Comparison of ENCODE assay signal across 8 mouse cellular contexts in genomic region chr19:11817586-11817985, GRCm38 (mm10). TPM values are rescaled to one million over a fixed set of nuclear protein-coding genes. Genes with fewer than 3 reads are reported as not detected.
DNase-seq lines count a peak whose midpoint lies in the region; ATAC-seq and TF ChIP-seq lines count a peak whose summit lies in the region.

No protein-coding gene starts in this region.

- no peak overlapping the region for H3K9ac ChIP-seq in CH12.LX (ENCODE audit: insufficient read depth, low read depth)
- H3K9ac ChIP-seq in forebrain, embryonic 14.5 days (ENCODE audit: low read length), result no peak overlapping the region

- 12% methylated on average over 5 of the region's 5 CpGs for WGBS in forebrain, embryonic 14.5 days

- peaks cover 52% of the 10 kb centered on the region for H3K27me3 ChIP-seq in CH12.LX (replicated peaks)
- peaks cover 26% of the 10 kb centered on the region for H3K27me3 ChIP-seq in forebrain, embryonic 14.5 days (replicated peaks; ENCODE audit: control insufficient read depth, insufficient read depth, low read length)

- dilution Hi-C loops in CH12.LX (cut with MboI; ENCODE audit: extremely low pct_ligation_motif_present, extremely low pct_unique_long_range_greater_than_20kb, low sequenced_read_pairs), result no loop called here

- H3K9me3 ChIP-seq in CH12.LX (replicated peaks; ENCODE audit: low read length), result no peaks in the 10 kb centered on the region
- H3K9me3 ChIP-seq in forebrain, embryonic 14.5 days (replicated peaks; ENCODE audit: control insufficient read depth, low read length), result no peaks in the 10 kb centered on the region

- intact Hi-C loops in gastrocnemius, adult 2 months (cut with DNase I), result loop anchor here (1.0 kb wide), 1 partner anchor 39 kb away; no protein-coding TSS in a partner anchor

- peak overlapping the region; percentile 83 for H3K27ac ChIP-seq in gastrocnemius, adult 2 months
- no peak overlapping the region for H3K27ac ChIP-seq in CH12.LX (ENCODE audit: insufficient read depth, low read depth)
- H3K27ac ChIP-seq in forebrain, embryonic 14.5 days (ENCODE audit: low read depth, low read length), result no peak overlapping the region

- in situ Hi-C loops in CH12.LX (cut with MboI; ENCODE audit: low pct_ligation_motif_present, low pct_unique_long_range_greater_than_20kb, low sequenced_read_pairs), result no loop called here

- no peak for TF ChIP-seq RAD21 in CH12.LX (IDR thresholded peaks at IDR 0.05; ENCODE audit: low read depth, low read length)

- H3K79me2 ChIP-seq in CH12.LX (replicated peaks; ENCODE audit: control insufficient read depth, extremely low read depth, insufficient read depth, poor library complexity, severe bottlenecking), result no peaks in the 10 kb centered on the region

- peaks cover 0 to 10% of the 10 kb centered on the region in 2 experiments; a peak in 1 of 4 replicates for H3K4me1 ChIP-seq in CH12.LX (ENCODE audit: control insufficient read depth in 1 of 2, insufficient read depth in 2 of 2)
- 0 out of 2 replicates have a peak, but pooled peaks cover 8% of the 10 kb centered on the region for H3K4me1 ChIP-seq in forebrain, embryonic 14.5 days (ENCODE audit: control insufficient read depth, insufficient read depth, low read length)

- H3K4me3 ChIP-seq in gastrocnemius, adult 2 months, result peak overlapping the region; percentile 92
- H3K4me3 ChIP-seq in CH12.LX (replicated peaks in 1 of 3; ENCODE audit: low read depth in 2 of 3, low read length in 2 of 3, poor library complexity in 1 of 3), result no peak overlapping the region
- H3K4me3 ChIP-seq in forebrain, embryonic 14.5 days (ENCODE audit: low read depth, low read length), result peak overlapping the region; percentile 66

- no peak for TF ChIP-seq EP300 in CH12.LX (IDR thresholded peaks at IDR 0.05; ENCODE audit: low read length)

- ATAC-seq in forebrain, embryonic 14.5 days, result no peak
- ATAC-seq in megakaryocyte progenitor cell, adult 5-6 weeks (replicated peaks; ENCODE audit: poor library complexity), result peak; percentile 3; the same call in 1 of the 2 replicates

- no peaks in the 10 kb centered on the region for H3K36me3 ChIP-seq in CH12.LX (replicated peaks in 1 of 2; ENCODE audit: control insufficient read depth in 1 of 2, insufficient read depth in 1 of 2, low read length in 1 of 2)
- H3K36me3 ChIP-seq in forebrain, embryonic 14.5 days (ENCODE audit: control insufficient read depth, insufficient read depth, low read length), result no peaks in the 10 kb centered on the region

- TF ChIP-seq POLR2A in CH12.LX (IDR thresholded peaks at IDR 0.05; ENCODE audit: low read depth, low read length), result no peak

- no peak for DNase-seq in gastrocnemius, adult 2 months
- DNase-seq in gastrocnemius, postnatal 10 days, result no peak
- no peak for DNase-seq in CH12.LX (ENCODE audit: extremely low read depth)
- DNase-seq in forebrain, embryonic 14.5 days (ENCODE audit: low spot score), result peak; percentile 11
- DNase-seq in spleen, postnatal 36 days (ENCODE audit: low spot score in 2 of 2), result no peak
- DNase-seq in natural killer cell, adult 2 months (ENCODE audit: low spot score in 2 of 2), result no peak
- DNase-seq in cerebellum, adult 9-10 months, result no peak

- peak overlapping the region; percentile 95; the same call in 1 of the 2 replicates for H3K4me2 ChIP-seq in CH12.LX (ENCODE audit: insufficient read depth, low read depth, poor library complexity, severe bottlenecking)
- peak overlapping the region; percentile 97 for H3K4me2 ChIP-seq in forebrain, embryonic 14.5 days (ENCODE audit: low read length)

- no peak for TF ChIP-seq CTCF in gastrocnemius, adult 2 months (IDR thresholded peaks at IDR 0.05)
- TF ChIP-seq CTCF in CH12.LX (conservative IDR thresholded peaks at IDR 0.05 in 1 of 2, IDR thresholded peaks at IDR 0.05 in 1 of 2; ENCODE audit: low read depth in 2 of 2, low read length in 2 of 2), result no peak

TF ChIP-seq in CH12.LX, 34 proteins besides CTCF, POLR2A, EP300 and RAD21:
- no peak for TF ChIP-seq BHLHE40 (IDR thresholded peaks at IDR 0.05; ENCODE audit: low read depth, low read length)
- no peak for TF ChIP-seq MAFK (IDR thresholded peaks at IDR 0.05; ENCODE audit: insufficient replicate concordance, low read length)
- no peak for TF ChIP-seq CHD2 (IDR thresholded peaks at IDR 0.05; ENCODE audit: low read length)
- no peak for TF ChIP-seq ZC3H11A (IDR thresholded peaks at IDR 0.05; ENCODE audit: low read depth, low read length)
- TF ChIP-seq KAT2A (IDR thresholded peaks at IDR 0.05; ENCODE audit: insufficient replicate concordance, low read length), result no peak
- TF ChIP-seq PAX5 (IDR thresholded peaks at IDR 0.05; ENCODE audit: low read length), result no peak
- no peak for TF ChIP-seq UBTF (IDR thresholded peaks at IDR 0.05; ENCODE audit: low read depth, low read length)
- TF ChIP-seq E2F4 (IDR thresholded peaks at IDR 0.05; ENCODE audit: insufficient replicate concordance, low read depth, low read length), result no peak
- no peak for TF ChIP-seq SMC3 (IDR thresholded peaks at IDR 0.05; ENCODE audit: low read depth, low read length)
- TF ChIP-seq GABPA (IDR thresholded peaks at IDR 0.05; ENCODE audit: insufficient replicate concordance, low read depth, low read length), result no peak
- no peak for TF ChIP-seq ELF1 (IDR thresholded peaks at IDR 0.05; ENCODE audit: low read depth, low read length)
- TF ChIP-seq ZKSCAN1 (IDR thresholded peaks at IDR 0.05; ENCODE audit: borderline replicate concordance, low read depth, low read length), result no peak
- TF ChIP-seq HCFC1 (IDR thresholded peaks at IDR 0.05; ENCODE audit: low read depth, low read length), result no peak
- TF ChIP-seq MYC (IDR thresholded peaks at IDR 0.05; ENCODE audit: low read depth, low read length), result no peak
- TF ChIP-seq MEF2A (IDR thresholded peaks at IDR 0.05; ENCODE audit: borderline replicate concordance, low read depth, low read length), result no peak
- TF ChIP-seq ETS1 (conservative IDR thresholded peaks at IDR 0.05; ENCODE audit: low read depth, low read length), result no peak
- no peak for TF ChIP-seq ZMIZ1 (IDR thresholded peaks at IDR 0.05; ENCODE audit: low read depth, low read length)
- TF ChIP-seq NELFE (IDR thresholded peaks at IDR 0.05; ENCODE audit: low read depth, low read length), result no peak

RNA-seq across cellular contexts. Expression of gene Stx3, which starts 1.6 kb away (rescaled TPM):
- total RNA-seq in gastrocnemius, adult 2 months (2021), result 1 to 10 TPM; 1.7 to 2.6 TPM
- total RNA-seq in gastrocnemius, postnatal 10 days (2021), result 1 to 10 TPM; 2.0 to 2.4 TPM
- 0.84 and 1.4 TPM in 2 replicates for total RNA-seq in CH12.LX (2012; rRNA removed)
- total RNA-seq in CH12.LX (2014; rRNA removed), result 0.16 TPM in 1 of 2 replicates, not detected in the other
- 4.7 and 5.0 TPM in 2 replicates for polyA plus RNA-seq in CH12.LX (2012; ENCODE audit: insufficient read length, low read depth)
- polyA plus RNA-seq in forebrain, embryonic 14.5 days (2014; fragmentation: Nextera tagmentation; extraction: Ambion mirVana), result 11.8 and 14.5 TPM in 2 replicates
- total RNA-seq in megakaryocyte progenitor cell, adult 5-6 weeks (2015), result 6.4 and 7.4 TPM in 2 replicates
- total RNA-seq in megakaryocyte progenitor cell, adult 5-6 weeks (2017), result 5.6 and 7.0 TPM in 2 replicates

RNA-seq across cellular contexts. Expression of gene Olfr1417, which starts 21.4 kb away (rescaled TPM):
- total RNA-seq in gastrocnemius, adult 2 months (2021), result not detected
- total RNA-seq in gastrocnemius, postnatal 10 days (2021), result not detected
- not detected in 2 replicates for total RNA-seq in CH12.LX (2012; rRNA removed)
- not detected in 2 replicates for total RNA-seq in CH12.LX (2014; rRNA removed)
- not detected in 2 replicates for polyA plus RNA-seq in CH12.LX (2012; ENCODE audit: insufficient read length, low read depth)
- polyA plus RNA-seq in forebrain, embryonic 14.5 days (2014; fragmentation: Nextera tagmentation; extraction: Ambion mirVana), result not detected in 2 replicates
- not detected in 2 replicates for total RNA-seq in megakaryocyte progenitor cell, adult 5-6 weeks (2015)
- not detected in 2 replicates for total RNA-seq in megakaryocyte progenitor cell, adult 5-6 weeks (2017)

RNA-seq across cellular contexts. Expression of gene Olfr1418, which starts 43.3 kb away (rescaled TPM):
- total RNA-seq in gastrocnemius, adult 2 months (2021), result not detected
- total RNA-seq in gastrocnemius, postnatal 10 days (2021), result not detected
- total RNA-seq in CH12.LX (2012; rRNA removed) (not detected in 2 replicates), CH12.LX (2014; rRNA removed) (not detected in 2 replicates)
- not detected in 2 replicates for polyA plus RNA-seq in CH12.LX (2012; ENCODE audit: insufficient read length, low read depth)
- not detected in 2 replicates for polyA plus RNA-seq in forebrain, embryonic 14.5 days (2014; fragmentation: Nextera tagmentation; extraction: Ambion mirVana)
- not detected in 2 replicates for total RNA-seq in megakaryocyte progenitor cell, adult 5-6 weeks (2015)
- total RNA-seq in megakaryocyte progenitor cell, adult 5-6 weeks (2017), result not detected in 2 replicates

RNA-seq across cellular contexts. Expression of gene Mrpl16, which starts 47.4 kb away (rescaled TPM):
- 10 to 100 TPM; 51.6 to 69.4 TPM for total RNA-seq in gastrocnemius, adult 2 months (2021)
- total RNA-seq in gastrocnemius, postnatal 10 days (2021), result 10 to 100 TPM; 37.4 to 46.0 TPM
- total RNA-seq in CH12.LX (2012; rRNA removed) (61.8 and 70.5 TPM in 2 replicates), CH12.LX (2014; rRNA removed) (74.7 and 77.3 TPM in 2 replicates)
- 72.8 and 79.1 TPM in 2 replicates for polyA plus RNA-seq in CH12.LX (2012; ENCODE audit: insufficient read length, low read depth)
- 48.6 and 52.0 TPM in 2 replicates for polyA plus RNA-seq in forebrain, embryonic 14.5 days (2014; fragmentation: Nextera tagmentation; extraction: Ambion mirVana)
- 79.3 and 89.8 TPM in 2 replicates for total RNA-seq in megakaryocyte progenitor cell, adult 5-6 weeks (2015)
- 104 and 113 TPM in 2 replicates for total RNA-seq in megakaryocyte progenitor cell, adult 5-6 weeks (2017)

RNA-seq across cellular contexts. Expression of gene Olfr1419, which starts 57.3 kb away (rescaled TPM):
- total RNA-seq in gastrocnemius, adult 2 months (2021), result not detected
- not detected for total RNA-seq in gastrocnemius, postnatal 10 days (2021)
- total RNA-seq in CH12.LX (2012; rRNA removed) (not detected in 2 replicates), CH12.LX (2014; rRNA removed) (not detected in 2 replicates)
- not detected in 2 replicates for polyA plus RNA-seq in CH12.LX (2012; ENCODE audit: insufficient read length, low read depth)
- not detected in 2 replicates for polyA plus RNA-seq in forebrain, embryonic 14.5 days (2014; fragmentation: Nextera tagmentation; extraction: Ambion mirVana)
- total RNA-seq in megakaryocyte progenitor cell, adult 5-6 weeks (2015), result not detected in 2 replicates
- total RNA-seq in megakaryocyte progenitor cell, adult 5-6 weeks (2017), result not detected in 2 replicates

Comparison
In these comparisons a context has a peak if more than half of its experiments do, and no peak if none do; other contexts are left out.
1. H3K4me3 ChIP-seq: peak in gastrocnemius, adult 2 months (single experiment) and forebrain, embryonic 14.5 days (single experiment); none in CH12.LX (0 of 3).